Mouse (Mus musculus): ENCODE data around the gene Vmn2r84. TPM values are rescaled to one million over a fixed set of nuclear protein-coding genes. Genes with fewer than 3 reads are reported as not detected.

Gene Vmn2r84
- total and polyA plus RNA-seq, 2 experiments from 2014 or later, result 0.04 to 0.05 TPM

DNA sequence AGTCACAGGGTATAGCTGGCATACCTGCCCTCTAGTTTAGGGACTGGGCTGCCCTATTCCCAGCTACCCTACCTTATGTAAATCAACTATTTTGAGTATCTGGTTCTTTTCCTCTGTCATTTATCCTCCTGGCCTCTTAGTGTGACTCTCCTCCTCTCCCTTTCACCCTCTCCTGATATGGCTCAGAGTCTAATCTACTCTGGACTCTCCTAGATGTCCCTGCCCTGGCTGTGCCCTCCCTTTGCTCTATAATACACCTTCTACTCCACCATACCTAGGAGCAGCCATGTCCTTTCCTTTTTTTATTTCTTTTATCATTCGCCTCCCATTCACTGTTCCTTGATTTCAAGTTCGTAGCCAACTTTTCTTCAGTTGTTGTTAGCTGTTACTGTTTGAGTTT, 19.0 kb downstream of the Vmn2r84 start:
- Histone ChIP-seq H3K36me3 (ENCODE audit: insufficient read depth) (no peaks in the 10 kb centered on the region), H3K9me3 (ENCODE audit: low read length) (no peaks in the 10 kb centered on the region), H3K4me1 (ENCODE audit: insufficient read depth) (no peaks in the 10 kb centered on the region), H3K9ac (no peak overlapping the region), H3K27ac (ENCODE audit: low read depth, low read length) (no peak overlapping the region), H3K4me2 (ENCODE audit: low read depth) (no peak overlapping the region), H3K27me3 (ENCODE audit: insufficient read depth, low read length) (no peaks in the 10 kb centered on the region), H3K4me3 (ENCODE audit: low read depth, low read length) (no peak overlapping the region)
- DNase-seq (no peak), ATAC-seq (no peak)
- no peak for TF ChIP-seq CTCF (IDR thresholded peaks at IDR 0.05; ENCODE audit: low read depth)
- WGBS, result 85% methylated on average over 2 of the region's 2 CpGs

DNA sequence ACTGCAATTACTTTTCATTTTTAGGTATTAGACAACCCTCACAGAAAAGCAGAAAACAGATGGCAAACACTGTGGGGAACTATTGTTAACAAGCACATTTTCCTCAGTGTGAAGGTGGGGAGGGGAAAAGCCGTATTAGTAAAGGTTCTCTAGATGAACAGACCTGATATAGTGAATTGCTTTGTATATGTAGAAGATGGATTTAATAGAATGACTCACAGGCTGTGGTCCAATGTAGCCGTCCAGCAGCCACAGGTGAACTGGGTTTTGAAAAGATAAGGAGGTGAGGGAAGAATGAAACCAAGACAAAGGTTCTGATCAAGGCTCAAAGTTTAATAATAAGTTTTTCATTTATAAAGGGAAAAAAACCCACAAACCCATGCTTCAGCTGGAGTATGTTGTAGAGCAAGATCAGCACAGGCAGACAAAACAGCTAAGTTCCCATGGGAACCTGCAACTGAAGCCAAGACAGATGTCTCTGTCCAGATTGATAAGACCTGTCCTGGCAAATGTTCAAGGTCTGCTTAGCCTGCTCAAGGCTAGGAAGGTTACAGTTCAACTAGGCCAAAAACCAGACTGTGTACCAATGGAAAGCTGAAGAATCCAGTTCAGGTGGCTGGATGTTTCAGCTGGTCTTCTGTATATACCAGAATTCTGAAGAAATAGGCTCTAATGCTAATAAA, 21.5 kb downstream of the Vmn2r84 start:
- TF ChIP-seq CTCF (IDR thresholded peaks at IDR 0.05; ENCODE audit: low read depth), result no peak
- 90% methylated on average over 2 of the region's 2 CpGs for WGBS
- Histone ChIP-seq H3K4me2 (ENCODE audit: low read depth) (no peak overlapping the region), H3K4me3 (ENCODE audit: low read depth, low read length) (no peak overlapping the region), H3K9me3 (ENCODE audit: low read length) (no peaks in the 10 kb centered on the region), H3K4me1 (ENCODE audit: insufficient read depth) (no peaks in the 10 kb centered on the region), H3K27ac (ENCODE audit: low read depth, low read length) (no peak overlapping the region), H3K36me3 (ENCODE audit: insufficient read depth) (no peaks in the 10 kb centered on the region), H3K9ac (no peak overlapping the region), H3K27me3 (ENCODE audit: insufficient read depth, low read length) (no peaks in the 10 kb centered on the region)
- DNase-seq (no peak), ATAC-seq (no peak)

DNA sequence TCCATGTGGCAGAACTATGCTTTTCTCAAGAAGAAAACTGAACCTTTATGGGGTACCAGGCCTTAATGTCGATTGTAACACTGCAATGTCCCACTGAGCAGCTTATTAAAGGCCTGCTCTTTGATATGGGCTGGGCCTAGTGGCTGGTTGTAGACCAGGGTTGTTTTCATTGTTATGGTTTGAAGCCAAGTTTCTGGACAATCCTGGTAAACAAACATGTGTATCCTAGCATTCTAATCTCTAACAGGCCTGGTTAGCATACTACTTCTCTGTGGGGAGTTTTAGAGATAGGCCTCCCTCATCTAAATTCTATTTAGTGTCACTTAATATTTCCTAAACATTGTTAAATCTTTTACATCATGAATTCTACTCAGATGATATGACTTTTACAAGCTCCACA, 22.5 kb downstream of the Vmn2r84 start:
- WGBS, result 53% methylated on average over 1 of the region's 1 CpGs

DNA sequence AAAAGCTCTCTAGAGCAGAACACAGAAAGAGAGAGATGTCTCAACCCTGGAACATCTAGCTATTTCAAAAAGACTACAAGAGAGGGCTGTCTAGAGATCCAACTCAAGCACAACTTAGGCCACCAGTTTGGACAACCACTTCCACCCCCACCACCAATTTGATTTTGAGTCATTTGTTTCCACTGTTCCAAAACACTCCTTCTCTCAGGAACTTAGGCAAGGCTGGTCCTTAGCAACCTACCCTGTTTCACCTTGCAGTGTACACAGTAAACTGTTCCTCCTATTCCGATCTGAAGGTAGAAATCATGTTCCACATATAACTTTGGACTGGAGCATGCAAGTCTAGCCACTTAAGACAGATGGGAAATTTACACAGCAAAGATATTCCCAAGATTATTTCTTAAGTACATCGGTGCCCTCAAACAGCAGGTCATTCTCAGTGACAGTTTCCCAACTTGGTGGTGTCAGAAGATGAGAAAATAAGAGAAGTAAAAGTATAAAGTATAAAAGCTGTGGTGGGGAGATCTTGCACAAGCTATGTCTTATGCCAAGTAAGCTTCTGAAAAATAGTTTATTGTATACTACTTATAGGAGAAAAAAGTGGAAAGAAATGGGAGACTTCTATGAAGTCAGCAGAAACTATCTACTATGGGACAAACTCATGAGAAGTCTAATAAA, 24.0 kb downstream of the Vmn2r84 start:
- Histone ChIP-seq H3K9ac (no peak overlapping the region), H3K27ac (ENCODE audit: low read depth, low read length) (no peak overlapping the region), H3K4me2 (ENCODE audit: low read depth) (no peak overlapping the region), H3K9me3 (ENCODE audit: low read length) (no peaks in the 10 kb centered on the region), H3K4me3 (ENCODE audit: low read depth, low read length) (no peak overlapping the region), H3K27me3 (ENCODE audit: insufficient read depth, low read length) (no peaks in the 10 kb centered on the region), H3K36me3 (ENCODE audit: insufficient read depth) (no peaks in the 10 kb centered on the region), H3K4me1 (ENCODE audit: insufficient read depth) (no peaks in the 10 kb centered on the region)
- no peak for ATAC-seq
- TF ChIP-seq CTCF (IDR thresholded peaks at IDR 0.05; ENCODE audit: low read depth), result no peak
- DNase-seq, result no peak
- WGBS, result 92% methylated on average over 2 of the region's 2 CpGs

More for the DNA sequence above, 22.5 kb downstream of the Vmn2r84 start:
- Histone ChIP-seq H3K27ac (ENCODE audit: low read depth, low read length) (no peak overlapping the region), H3K9ac (no peak overlapping the region), H3K4me3 (ENCODE audit: low read depth, low read length) (no peak overlapping the region), H3K27me3 (ENCODE audit: insufficient read depth, low read length) (no peaks in the 10 kb centered on the region), H3K9me3 (ENCODE audit: low read length) (no peaks in the 10 kb centered on the region), H3K4me1 (ENCODE audit: insufficient read depth) (no peaks in the 10 kb centered on the region), H3K36me3 (ENCODE audit: insufficient read depth) (no peaks in the 10 kb centered on the region), H3K4me2 (ENCODE audit: low read depth) (no peak overlapping the region)
- TF ChIP-seq CTCF (IDR thresholded peaks at IDR 0.05; ENCODE audit: low read depth), result no peak
- DNase-seq (no peak), ATAC-seq (no peak)

DNA sequence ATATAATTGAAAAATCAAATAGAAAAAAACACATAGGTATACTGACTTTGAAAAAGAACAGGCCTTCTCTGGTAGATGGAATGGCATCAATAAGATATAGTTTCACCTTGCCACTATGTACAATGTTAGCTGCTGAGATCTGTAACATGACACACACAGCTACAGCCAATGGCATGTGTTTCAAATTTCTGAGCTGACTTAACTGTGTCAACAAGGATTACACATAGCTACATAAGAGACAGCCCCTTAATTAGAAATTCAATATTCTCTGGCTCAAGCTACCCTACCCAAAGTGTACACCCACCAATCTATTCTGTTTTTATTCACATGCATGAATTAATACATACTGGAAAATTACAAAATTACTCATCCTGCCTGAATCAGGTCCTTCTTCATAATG, 25.7 kb downstream of the Vmn2r84 start:
- Histone ChIP-seq H3K27me3 (ENCODE audit: insufficient read depth, low read length) (no peaks in the 10 kb centered on the region), H3K4me2 (ENCODE audit: low read depth) (no peak overlapping the region), H3K4me3 (ENCODE audit: low read depth, low read length) (no peak overlapping the region), H3K4me1 (ENCODE audit: insufficient read depth) (no peaks in the 10 kb centered on the region), H3K9me3 (ENCODE audit: low read length) (no peaks in the 10 kb centered on the region), H3K27ac (ENCODE audit: low read depth, low read length) (no peak overlapping the region), H3K36me3 (ENCODE audit: insufficient read depth) (no peaks in the 10 kb centered on the region), H3K9ac (no peak overlapping the region)
- TF ChIP-seq CTCF (IDR thresholded peaks at IDR 0.05; ENCODE audit: low read depth), result no peak
- DNase-seq (no peak), ATAC-seq (no peak)

DNA sequence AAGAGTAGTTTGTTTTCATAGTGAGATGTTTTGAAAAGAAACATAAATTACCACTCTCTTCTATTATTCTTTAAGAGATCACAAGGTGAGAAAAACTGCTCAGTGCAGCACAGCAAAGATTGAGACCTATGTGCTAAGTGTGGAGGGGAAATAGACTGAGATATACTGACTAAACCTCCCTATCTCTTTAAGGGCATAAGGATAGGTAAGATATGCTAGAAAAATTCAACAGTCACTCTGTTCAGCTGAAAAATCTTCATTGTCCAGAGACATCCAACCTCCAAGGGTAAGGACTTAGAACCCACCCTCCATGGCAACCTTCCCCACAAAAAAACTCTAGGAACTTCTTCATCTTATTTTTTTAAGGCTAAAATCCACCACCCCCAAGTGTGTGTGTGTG, 29.4 kb downstream of the Vmn2r84 start:
- Histone ChIP-seq H3K4me2 (ENCODE audit: low read depth) (no peak overlapping the region), H3K27ac (ENCODE audit: low read depth, low read length) (no peak overlapping the region), H3K36me3 (ENCODE audit: insufficient read depth) (no peaks in the 10 kb centered on the region), H3K4me1 (ENCODE audit: insufficient read depth) (no peaks in the 10 kb centered on the region), H3K4me3 (ENCODE audit: low read depth, low read length) (no peak overlapping the region), H3K9ac (no peak overlapping the region), H3K9me3 (ENCODE audit: low read length) (no peaks in the 10 kb centered on the region), H3K27me3 (ENCODE audit: insufficient read depth, low read length) (no peaks in the 10 kb centered on the region)
- no peak for TF ChIP-seq CTCF (IDR thresholded peaks at IDR 0.05; ENCODE audit: low read depth)
- DNase-seq, result no peak
- ATAC-seq, result no peak

DNA sequence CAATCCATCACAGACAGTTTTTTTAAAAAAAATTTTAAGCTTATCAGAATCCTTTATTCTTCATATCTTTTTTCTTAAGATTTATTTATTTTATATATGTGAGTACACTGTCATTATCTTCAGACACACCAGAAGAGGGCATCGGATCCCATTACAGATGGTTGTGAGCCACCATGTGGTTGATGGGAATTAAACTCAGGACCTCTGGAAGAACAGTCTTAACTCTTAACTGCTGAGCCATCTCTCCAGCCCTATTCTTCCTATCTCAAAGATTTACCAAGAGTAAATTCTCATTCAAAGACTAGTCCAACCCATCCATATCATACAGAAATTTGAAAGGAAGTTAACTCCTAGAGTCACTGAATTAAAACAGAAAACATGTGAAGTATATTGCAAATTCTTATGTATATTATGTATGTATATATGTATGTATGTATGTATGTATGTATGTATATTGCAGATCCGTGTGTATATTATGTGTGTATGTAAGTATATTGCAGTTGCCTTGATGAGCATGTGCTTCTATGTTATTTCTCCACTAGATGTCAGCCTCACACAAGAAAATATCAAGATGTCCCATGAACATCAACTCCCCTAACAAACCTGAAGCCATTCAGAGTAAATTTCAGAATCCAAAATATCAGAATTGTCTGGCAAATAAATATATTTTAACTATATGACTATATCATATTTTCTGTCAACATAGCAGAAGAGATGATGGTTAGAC, 30.5 kb downstream of the Vmn2r84 start:
- H3K9ac ChIP-seq, result no peak overlapping the region
- peak; percentile 53 for DNase-seq
- H3K27ac ChIP-seq (ENCODE audit: low read depth, low read length), result no peak overlapping the region
- peak; percentile 70 for TF ChIP-seq CTCF (IDR thresholded peaks at IDR 0.05; ENCODE audit: low read depth)
- no peaks in the 10 kb centered on the region for H3K4me1 ChIP-seq (ENCODE audit: insufficient read depth)
- 60% methylated on average over 2 of the region's 2 CpGs for WGBS
- no peak overlapping the region for H3K4me3 ChIP-seq (ENCODE audit: low read depth, low read length)
- no peak overlapping the region for H3K4me2 ChIP-seq (ENCODE audit: low read depth)
- H3K27me3 ChIP-seq (ENCODE audit: insufficient read depth, low read length), result no peaks in the 10 kb centered on the region
- H3K36me3 ChIP-seq (ENCODE audit: insufficient read depth), result no peaks in the 10 kb centered on the region
- H3K9me3 ChIP-seq (ENCODE audit: low read length), result no peaks in the 10 kb centered on the region
- peak; percentile 89 for ATAC-seq

All from forebrain, postnatal 0 days (tissue).